Mouse (Mus musculus) adipocyte (in vitro differentiated cells): ENCODE measurements at regions not wholly inside any gene's neighbourhood (a gene's known extent, or its start where the extent isn't known, plus 50 kb on each side); places are given as distances from the start of the nearest gene placed in this dataset.

Experiments
- DNase-seq: peaks from one replicate; pipeline ENCODE4 v3.0.0-alpha.2; 2016; ENCODE audit warnings: low spot score

- DNase-seq = no peak
Measured at GRCm38 (mm10) chrX:77009336-77009735, 406.6 kb upstream of the Cldn34d start.

- no peak for DNase-seq
Measured at GRCm38 (mm10) chrX:77013890-77014289, 411.2 kb upstream of the Cldn34d start.

GRCm38 (mm10) chrX:77050401-77051381, 448.0 kb upstream of the Cldn34d start:
- peak; percentile 12 for DNase-seq

- DNase-seq = peak; percentile 4
Measured at GRCm38 (mm10) chrX:77052036-77052435, 449.3 kb upstream of the Cldn34d start.

- DNase-seq = no peak
Measured at GRCm38 (mm10) chrX:77079776-77080175, 431.0 kb upstream of the Tbl1x start.

GRCm38 (mm10) chrX:77082716-77083115, 428.1 kb upstream of the Tbl1x start:
- no peak for DNase-seq

GRCm38 (mm10) chrX:77121761-77122160, 389.1 kb upstream of the Tbl1x start:
- DNase-seq = no peak
